Mouse (Mus musculus): ENCODE data around the gene Cdh23.

Cdh23 gene

GRCm38 (mm10) chr10:60626086-60626485 is 70.2 kb downstream of the Cdh23 start:
- no peak for DNase-seq

DNA sequence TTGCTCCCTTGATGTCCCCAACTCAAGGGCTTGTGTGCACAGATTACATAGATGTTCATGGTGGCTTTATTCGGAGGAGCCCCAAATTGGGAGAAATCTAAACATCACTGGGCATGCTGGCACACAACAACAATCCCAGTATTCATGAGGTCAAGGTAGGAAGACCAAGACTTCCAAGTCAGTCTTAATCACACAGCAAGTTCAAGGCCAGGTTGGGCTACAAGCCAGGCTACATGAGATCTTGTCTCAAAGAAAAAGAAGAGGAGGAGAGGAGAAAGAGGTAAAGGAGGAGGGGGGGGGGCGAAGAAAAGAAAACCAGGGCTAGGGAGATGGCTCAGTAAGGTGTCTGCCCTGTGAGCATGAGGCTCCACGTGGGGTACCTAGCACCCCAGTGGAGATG is 70.8 kb downstream of the Cdh23 start:
- DNase-seq = no peak

GRCm38 (mm10) chr10:60624945-60625344 is 71.3 kb downstream of the Cdh23 start:
- no peak for DNase-seq

DNA sequence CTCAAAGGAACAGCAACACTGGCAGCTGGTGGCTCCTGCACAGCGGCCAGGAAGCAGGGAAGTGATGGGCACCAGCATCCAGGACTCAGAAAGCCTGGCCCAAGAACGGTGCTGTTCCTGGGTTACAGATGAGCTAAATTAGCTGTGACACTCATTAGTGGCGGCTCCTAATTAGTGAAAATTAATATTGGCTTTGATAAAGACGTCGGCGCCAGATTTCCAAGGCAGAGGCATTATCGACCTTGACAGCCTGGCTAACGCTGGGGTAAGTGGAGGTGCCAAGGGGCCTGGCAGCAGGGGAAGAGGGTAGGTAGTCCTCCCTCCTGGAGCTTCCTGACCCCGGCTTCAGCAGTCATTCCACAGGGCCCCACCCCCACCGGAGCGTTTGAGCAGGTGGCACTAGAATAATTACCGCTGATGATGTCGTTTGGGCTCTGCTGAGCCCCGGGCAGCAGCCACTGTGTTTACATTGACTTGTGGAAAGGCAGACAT is 72.0 kb downstream of the Cdh23 start:
- no peak for DNase-seq

- DNase-seq = no peak
Measured at GRCm38 (mm10) chr10:60622836-60623235, 73.5 kb downstream of the Cdh23 start.

GRCm38 (mm10) chr10:60621470-60622170 is 74.7 kb downstream of the Cdh23 start:
- no peak for DNase-seq

DNA sequence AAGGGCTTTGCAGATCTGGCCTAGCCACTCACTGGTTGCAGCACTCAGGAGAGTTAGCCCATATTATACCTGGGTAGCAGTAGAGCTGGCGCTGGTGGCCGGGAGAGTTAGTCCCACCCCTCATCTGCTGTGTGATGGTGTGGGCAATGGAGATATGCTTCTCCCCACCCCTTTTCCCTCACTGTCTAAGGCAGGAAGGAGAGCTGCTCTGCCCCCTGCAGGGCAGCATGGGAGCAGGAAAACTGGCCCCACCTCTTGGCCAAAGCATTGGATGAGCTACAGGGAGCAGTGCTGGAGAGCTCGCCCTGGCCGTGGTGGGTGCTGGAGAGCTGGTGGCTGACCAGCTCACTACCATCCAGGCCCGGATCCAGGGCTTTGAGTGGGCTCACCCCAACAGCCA is 80.4 kb downstream of the Cdh23 start:
- DNase-seq = no peak

DNA sequence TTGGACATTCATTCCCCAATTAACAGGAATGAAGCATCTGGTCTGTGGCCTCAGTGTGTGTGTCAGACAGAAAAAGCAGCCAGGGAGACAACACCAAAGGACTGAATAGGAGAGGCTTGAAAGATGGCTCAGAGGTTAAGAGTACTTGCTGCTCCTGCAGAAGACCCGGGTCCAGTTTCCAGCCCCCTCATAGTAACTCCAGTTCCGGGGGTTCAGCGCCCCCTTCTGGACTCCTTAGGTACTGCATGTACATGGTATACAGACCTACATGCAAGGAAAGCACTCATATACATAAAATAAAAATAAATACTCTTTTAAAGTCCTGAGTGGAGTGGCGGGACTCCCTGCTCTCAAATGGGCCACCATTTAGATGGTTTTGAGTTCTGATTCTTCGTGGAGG is 83.4 kb downstream of the Cdh23 start:
- DNase-seq = no peak

DNA sequence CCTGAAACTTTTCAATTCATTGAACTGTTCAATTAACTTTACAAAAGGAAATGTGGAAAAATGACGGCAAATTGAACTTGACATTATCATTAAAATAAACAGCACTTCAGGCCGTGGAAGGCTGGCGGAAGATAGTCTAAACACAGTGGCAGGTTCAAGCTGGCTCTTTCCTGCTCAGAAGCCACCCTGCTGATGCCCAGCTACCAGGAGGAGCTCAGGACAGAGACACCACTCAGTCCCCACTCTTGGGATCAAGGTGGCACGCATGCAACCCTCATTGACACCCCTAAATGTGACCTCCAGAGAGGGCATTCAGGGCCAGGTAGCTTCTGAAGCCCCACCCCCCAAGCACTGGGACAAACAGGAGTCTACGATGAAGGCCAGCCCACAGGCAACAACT is 89.1 kb downstream of the Cdh23 start:
- DNase-seq = no peak

DNA sequence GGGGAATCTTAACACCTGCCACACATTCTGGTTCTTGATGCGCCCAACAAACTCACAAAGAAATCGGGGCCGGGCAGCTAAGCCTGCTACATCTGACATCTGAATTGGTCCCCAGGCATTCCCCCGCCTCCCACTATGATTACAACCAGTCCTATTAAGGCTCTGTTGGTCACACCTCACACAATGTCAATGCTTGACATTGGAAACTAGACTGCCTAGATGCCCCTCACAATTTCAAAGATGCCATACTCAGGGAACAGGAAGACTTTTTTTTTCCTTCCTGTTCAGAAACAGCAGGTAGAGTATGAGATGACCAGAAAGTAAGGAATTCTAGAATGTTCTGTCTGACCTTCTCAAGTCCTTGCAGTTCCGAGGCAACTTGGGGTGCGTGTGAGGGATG is 89.6 kb downstream of the Cdh23 start:
- no peak for DNase-seq

DNA sequence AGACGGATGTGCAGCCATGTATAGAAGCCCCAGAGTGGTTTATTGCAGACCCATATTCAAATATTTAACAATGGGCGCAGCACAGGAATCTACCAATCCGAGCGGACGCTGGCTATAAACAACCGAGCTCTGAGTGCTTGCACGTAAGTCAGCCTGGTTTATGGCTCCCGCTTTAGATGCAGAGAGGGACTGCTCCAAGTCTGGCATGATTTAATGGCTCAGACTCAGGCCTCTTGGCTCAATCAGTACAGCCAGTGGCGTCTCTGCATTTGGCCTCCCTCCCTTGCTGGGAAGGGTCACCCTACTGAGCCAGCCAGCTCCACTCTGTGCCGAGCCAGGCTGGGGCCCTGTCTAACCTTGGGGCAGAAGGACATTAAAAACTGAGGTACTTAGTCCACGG is 94.1 kb downstream of the Cdh23 start:
- no peak for DNase-seq

DNA sequence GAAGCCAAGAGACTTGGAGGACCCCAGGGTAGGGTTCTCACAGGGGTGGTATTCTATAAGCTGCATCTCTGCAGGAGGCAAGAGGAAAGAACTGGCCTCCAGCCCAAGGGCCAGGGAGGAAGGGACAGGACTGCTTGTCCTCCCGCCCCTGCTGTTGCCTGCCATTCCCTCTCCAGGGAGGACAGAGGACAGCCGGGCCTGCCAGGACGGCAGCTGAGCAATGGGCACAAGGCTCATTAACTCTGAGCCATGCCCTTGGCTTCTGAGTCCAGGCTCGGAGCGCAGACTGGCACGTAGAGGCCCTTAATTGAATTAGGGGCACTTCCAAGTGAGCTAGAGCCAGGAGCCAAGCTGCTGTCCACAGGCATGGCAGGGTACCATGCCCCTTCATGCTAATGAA is 101.1 kb downstream of the Cdh23 start:
- no peak for DNase-seq

GRCm38 (mm10) chr10:60592881-60593575 is 103.3 kb downstream of the Cdh23 start:
- no peak for DNase-seq

GRCm38 (mm10) chr10:60591281-60591680 is 105.0 kb downstream of the Cdh23 start:
- DNase-seq = no peak

DNA sequence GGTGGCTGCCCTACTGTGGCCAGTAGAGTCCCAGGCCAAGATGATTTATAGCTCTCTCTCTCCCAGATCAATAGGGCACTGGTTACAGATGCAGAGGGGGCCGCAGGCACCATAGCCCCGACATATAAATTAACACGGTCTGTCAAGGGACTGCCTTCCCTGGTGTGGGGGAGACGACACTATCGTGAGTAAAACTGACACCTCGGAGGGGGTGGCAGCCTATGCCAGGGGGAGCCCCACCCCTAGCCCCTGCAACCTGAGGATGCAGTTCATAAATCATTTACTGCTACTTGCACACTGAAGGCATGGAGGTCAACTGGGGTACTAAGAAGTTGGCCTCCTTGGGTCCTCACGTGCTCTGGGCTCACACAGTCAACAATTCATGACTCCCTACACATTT is 106.0 kb downstream of the Cdh23 start:
- DNase-seq = no peak

DNA sequence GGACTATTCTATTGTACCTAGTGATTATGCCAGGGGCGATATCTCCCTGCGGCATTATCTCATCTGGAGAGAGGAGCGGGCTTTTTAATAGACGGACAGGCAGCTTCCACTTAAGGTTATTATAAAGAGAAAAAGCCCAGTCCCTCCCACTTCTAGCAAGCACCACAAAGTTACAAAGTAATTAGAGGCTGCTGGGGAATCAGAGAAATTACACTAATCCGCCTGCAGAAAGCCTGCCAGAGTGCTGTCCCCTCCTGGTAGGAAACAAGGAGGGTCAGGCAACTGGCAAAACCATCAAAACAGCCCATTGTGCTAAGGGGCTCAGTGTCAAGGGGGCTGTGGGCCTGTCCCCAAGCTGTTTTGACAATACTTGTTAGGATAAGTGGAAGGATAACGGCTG is 110.6 kb downstream of the Cdh23 start:
- no peak for DNase-seq

DNA sequence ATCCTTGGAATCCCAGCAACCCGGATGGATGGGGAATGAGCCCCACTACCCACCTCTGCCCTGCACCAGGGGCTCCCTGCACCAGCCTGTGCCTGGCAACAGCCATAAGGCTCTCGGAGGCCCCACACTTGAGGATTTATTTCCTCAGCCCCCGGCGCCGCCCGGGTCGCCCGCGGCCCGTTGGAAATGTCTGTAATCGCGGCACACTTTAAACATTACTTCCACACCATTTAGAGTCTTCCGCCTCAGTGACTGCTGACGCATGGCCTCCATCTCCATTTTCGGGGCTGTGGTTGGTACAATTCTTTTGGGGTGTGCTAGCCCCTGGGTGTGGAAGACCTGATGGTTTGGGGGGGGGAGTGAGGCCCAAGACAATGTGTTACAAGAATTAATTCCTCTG is 113.3 kb downstream of the Cdh23 start:
- DNase-seq = no peak

DNA sequence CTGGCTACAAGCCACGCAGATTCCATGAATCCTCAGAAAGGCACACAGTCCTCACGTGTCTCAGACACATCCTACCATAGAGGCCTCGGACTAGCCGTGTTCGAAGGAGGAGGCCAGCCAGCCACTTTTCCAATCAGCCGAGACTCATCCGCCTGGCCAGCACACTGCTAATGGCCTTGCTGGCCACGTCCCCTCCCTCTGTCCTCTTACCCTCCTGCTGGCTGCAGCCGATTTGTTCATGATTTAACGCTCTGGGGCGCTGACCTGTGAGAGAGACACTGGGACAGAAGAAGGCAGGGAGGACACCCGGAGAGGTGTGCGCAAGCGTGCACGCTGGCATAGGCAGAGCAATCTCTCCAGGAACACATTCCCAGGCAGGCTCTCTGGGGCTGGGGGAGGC is 115.6 kb downstream of the Cdh23 start:
- no peak for DNase-seq

- DNase-seq = no peak
Measured at GRCm38 (mm10) chr10:60578738-60579538, 117.4 kb downstream of the Cdh23 start.

- no peak for DNase-seq
Measured at GRCm38 (mm10) chr10:60577920-60578737, 118.2 kb downstream of the Cdh23 start.

- DNase-seq = no peak
Measured at GRCm38 (mm10) chr10:60577125-60577919, 119.0 kb downstream of the Cdh23 start.

- DNase-seq = no peak
Measured at GRCm38 (mm10) chr10:60574851-60575250, 121.4 kb downstream of the Cdh23 start.

Measured in right cerebral cortex, postnatal 25 days (tissue).